Mouse (Mus musculus): Measurements from ENCODE around the gene Clec18a. TPM values are rescaled to one million over a fixed set of nuclear protein-coding genes. Genes with fewer than 3 reads are reported as not detected.
A peak's percentile ranks its signal among the peaks of the same experiment; 100 is the strongest.
"Not testable (repeated sequence)": the region's sequence is repeated elsewhere in the genome, so short reads cannot be mapped to it uniquely, and the experiment has no call there.

Gene Clec18a
- not detected in 2 replicates for polyA plus RNA-seq (2014; fragmentation: Nextera tagmentation; extraction: Ambion mirVana)

DNA sequence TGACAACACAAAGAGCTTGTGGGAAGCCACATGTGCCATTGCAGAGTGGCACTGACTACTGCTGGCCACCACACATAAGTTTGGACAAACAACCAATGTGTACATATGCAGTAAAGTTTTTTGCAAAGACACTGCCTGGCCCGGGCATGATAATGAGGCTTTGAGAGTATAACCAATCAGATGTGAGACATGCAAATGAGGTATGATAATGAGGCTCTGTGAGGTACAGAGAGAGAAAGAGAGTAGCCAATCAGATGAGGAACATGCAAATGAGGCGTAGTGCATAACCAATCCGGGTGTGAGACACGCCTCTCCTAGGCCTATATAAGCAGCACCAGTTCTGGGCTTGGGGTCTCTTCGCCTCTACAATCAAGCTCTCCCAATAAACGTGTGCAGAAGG lies at the start of gene Clec18a:
TSS of gene Clec18a (minus strand) at position 101 of the 400 bp plus-strand sequence.
- not testable (repeated sequence) for H3K27me3 ChIP-seq (ENCODE audit: control insufficient read depth, insufficient read depth, low read length); H3K4me1 ChIP-seq (ENCODE audit: control insufficient read depth, insufficient read depth, low read length); H3K4me2 ChIP-seq (replicated peaks; ENCODE audit: low read depth, low read length); H3K4me3 ChIP-seq (ENCODE audit: low read depth, low read length); H3K9me3 ChIP-seq (ENCODE audit: control insufficient read depth, low read depth, low read length); H3K9ac ChIP-seq (replicated peaks; ENCODE audit: low read depth, low read length); ATAC-seq (ENCODE audit: insufficient number of reproducible peaks, insufficient read depth, low FRiP score, low read depth); H3K27ac ChIP-seq (ENCODE audit: low read length); H3K36me3 ChIP-seq (ENCODE audit: control insufficient read depth, insufficient read depth, low read length)
- 88% methylated on average over 5 of the region's 6 CpGs for WGBS

DNA sequence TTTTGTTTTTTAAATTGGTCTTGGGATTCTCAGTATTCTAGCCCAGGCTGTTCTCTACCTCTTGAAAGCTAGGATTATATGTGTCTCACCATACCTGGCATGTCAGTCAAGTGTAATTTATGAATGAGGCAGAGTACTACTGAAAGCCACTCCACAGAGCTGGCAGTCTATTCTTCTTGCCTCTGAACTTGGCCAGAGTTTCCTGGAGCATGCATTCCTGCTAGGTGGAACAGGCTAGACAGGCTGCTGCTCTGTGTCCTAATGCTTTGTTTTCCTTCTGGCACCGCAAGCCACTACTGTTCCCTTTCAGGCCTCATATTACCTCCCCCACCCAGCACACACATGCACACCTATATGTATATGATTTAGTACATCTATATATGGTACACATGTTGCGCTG lies 38.5 kb upstream of the Clec18a start:
- Histone ChIP-seq H3K9me3 (ENCODE audit: control insufficient read depth, low read depth, low read length) (no peaks in the 10 kb centered on the region), H3K4me2 (replicated peaks; ENCODE audit: low read depth, low read length) (no peak overlapping the region), H3K27ac (ENCODE audit: low read length) (no peak overlapping the region), H3K4me1 (ENCODE audit: control insufficient read depth, insufficient read depth, low read length) (no peaks in the 10 kb centered on the region), H3K9ac (replicated peaks; ENCODE audit: low read depth, low read length) (no peak overlapping the region), H3K4me3 (ENCODE audit: low read depth, low read length) (no peak overlapping the region), H3K27me3 (ENCODE audit: control insufficient read depth, insufficient read depth, low read length) (no peaks in the 10 kb centered on the region), H3K36me3 (ENCODE audit: control insufficient read depth, insufficient read depth, low read length) (peaks cover 40% of the 10 kb centered on the region)
- ATAC-seq (ENCODE audit: insufficient number of reproducible peaks, insufficient read depth, low FRiP score, low read depth), result no peak
- 85% methylated on average over 2 of the region's 2 CpGs for WGBS

DNA sequence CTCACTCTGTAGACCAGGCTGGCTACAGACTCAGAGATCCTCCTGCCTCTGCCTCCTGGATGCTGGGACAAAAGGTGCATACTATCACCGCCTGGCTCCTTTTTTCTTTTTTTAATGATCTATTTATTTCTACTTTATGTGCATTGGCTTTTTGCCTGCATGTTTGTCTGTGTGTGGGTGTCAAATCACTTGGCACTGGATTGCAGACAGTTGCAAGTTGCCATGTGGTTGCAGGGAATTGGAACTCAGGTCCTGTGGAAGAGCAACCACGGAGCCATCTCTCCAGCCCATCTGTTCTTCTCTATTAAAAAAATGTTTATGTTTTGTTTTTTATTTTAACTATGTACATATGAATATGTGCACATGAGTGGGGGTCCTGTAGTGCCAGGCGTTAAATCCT lies 27.3 kb upstream of the Clec18a start:
- 91% methylated on average over 3 of the region's 3 CpGs for WGBS
- no peaks in the 10 kb centered on the region for H3K4me1 ChIP-seq (ENCODE audit: control insufficient read depth, insufficient read depth, low read length)
- no peak for ATAC-seq (ENCODE audit: insufficient number of reproducible peaks, insufficient read depth, low FRiP score, low read depth)
- no peak overlapping the region for H3K4me2 ChIP-seq (replicated peaks; ENCODE audit: low read depth, low read length)
- H3K36me3 ChIP-seq (ENCODE audit: control insufficient read depth, insufficient read depth, low read length), result peaks cover 21% of the 10 kb centered on the region
- H3K27ac ChIP-seq (ENCODE audit: low read length), result no peak overlapping the region
- no peak overlapping the region for H3K4me3 ChIP-seq (ENCODE audit: low read depth, low read length)
- no peaks in the 10 kb centered on the region for H3K27me3 ChIP-seq (ENCODE audit: control insufficient read depth, insufficient read depth, low read length)
- no peak overlapping the region for H3K9ac ChIP-seq (replicated peaks; ENCODE audit: low read depth, low read length)
- no peaks in the 10 kb centered on the region for H3K9me3 ChIP-seq (ENCODE audit: control insufficient read depth, low read depth, low read length)

DNA sequence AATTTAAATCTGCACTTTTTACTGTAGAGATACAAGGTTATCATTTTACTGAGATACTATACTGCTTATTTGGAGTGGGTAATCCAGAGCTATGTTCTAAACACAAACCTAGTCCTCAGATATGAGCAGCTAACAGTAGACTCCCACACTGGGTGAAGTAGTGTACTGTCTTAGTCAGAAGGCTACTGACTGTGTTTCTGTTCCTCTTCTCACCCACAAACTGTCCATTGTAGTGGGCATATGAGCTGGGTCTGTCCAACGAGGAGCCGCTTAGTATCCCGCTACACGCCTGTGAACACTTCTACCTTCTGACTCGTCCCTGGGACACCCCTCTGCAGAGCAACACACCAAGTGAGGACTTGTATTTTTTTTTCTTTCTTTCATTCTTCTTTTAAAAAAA lies 22.7 kb upstream of the Clec18a start:
- H3K27me3 ChIP-seq (ENCODE audit: control insufficient read depth, insufficient read depth, low read length), result no peaks in the 10 kb centered on the region
- no peak overlapping the region for H3K4me2 ChIP-seq (replicated peaks; ENCODE audit: low read depth, low read length)
- 91% methylated on average over 5 of the region's 5 CpGs for WGBS
- peaks cover 24% of the 10 kb centered on the region for H3K36me3 ChIP-seq (ENCODE audit: control insufficient read depth, insufficient read depth, low read length)
- no peak overlapping the region for H3K27ac ChIP-seq (ENCODE audit: low read length)
- H3K9me3 ChIP-seq (ENCODE audit: control insufficient read depth, low read depth, low read length), result no peaks in the 10 kb centered on the region
- no peak overlapping the region for H3K4me3 ChIP-seq (ENCODE audit: low read depth, low read length)
- H3K9ac ChIP-seq (replicated peaks; ENCODE audit: low read depth, low read length), result no peak overlapping the region
- H3K4me1 ChIP-seq (ENCODE audit: control insufficient read depth, insufficient read depth, low read length), result no peaks in the 10 kb centered on the region
- no peak for ATAC-seq (ENCODE audit: insufficient number of reproducible peaks, insufficient read depth, low FRiP score, low read depth)

DNA sequence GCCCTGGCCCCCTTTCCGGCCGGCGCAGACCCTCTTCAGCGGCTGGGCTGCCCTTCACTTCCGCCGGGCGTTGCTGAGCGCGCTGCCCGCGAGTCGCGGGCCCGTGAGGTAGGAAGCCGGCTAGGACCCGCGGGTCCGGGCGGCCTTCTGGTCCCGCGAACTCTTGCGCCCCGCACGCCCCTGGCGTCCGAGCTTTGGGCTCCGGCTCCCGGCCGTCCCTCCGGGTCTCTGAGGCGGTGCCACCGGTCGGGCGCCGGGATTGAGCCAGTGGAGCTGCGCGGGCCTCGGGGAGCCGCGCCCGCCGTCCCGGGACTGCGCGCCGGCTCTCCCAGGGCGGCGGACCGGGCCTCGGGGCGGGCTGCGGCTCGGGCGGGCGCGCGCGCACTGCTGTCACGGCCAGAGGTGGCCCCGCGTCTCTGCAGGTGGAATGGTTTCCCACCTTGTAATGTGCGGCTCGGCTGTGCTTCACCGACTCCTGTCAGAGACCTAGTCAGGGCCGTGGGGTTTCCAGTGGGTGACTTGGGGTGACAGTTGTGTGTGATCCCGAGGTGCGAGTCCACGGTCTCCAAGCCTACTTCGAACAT lies 2.6 kb upstream of the Clec18a start:
- not testable (repeated sequence) for H3K27me3 ChIP-seq (ENCODE audit: control insufficient read depth, insufficient read depth, low read length); H3K27ac ChIP-seq (ENCODE audit: low read length); H3K9me3 ChIP-seq (ENCODE audit: control insufficient read depth, low read depth, low read length); H3K36me3 ChIP-seq (ENCODE audit: control insufficient read depth, insufficient read depth, low read length); H3K4me1 ChIP-seq (ENCODE audit: control insufficient read depth, insufficient read depth, low read length)
- H3K4me2 ChIP-seq (replicated peaks; ENCODE audit: low read depth, low read length), result peak overlapping the region; percentile 63
- peak overlapping the region; percentile 58; the same call in 1 of the 2 replicates for H3K9ac ChIP-seq (replicated peaks; ENCODE audit: low read depth, low read length)
- H3K4me3 ChIP-seq (ENCODE audit: low read depth, low read length), result peak overlapping the region; percentile 57
- ATAC-seq (ENCODE audit: insufficient number of reproducible peaks, insufficient read depth, low FRiP score, low read depth), result peak; percentile 59; the same call in 1 of the 2 replicates
- under 1% methylated on average over 56 of the region's 69 CpGs for WGBS

GRCm38 (mm10) chr8:111093865-111094718 lies 1.9 kb upstream of the Clec18a start, which contains the start of gene Pdpr:
Gene Pdpr, plus strand, starts transcription at chr8:111094630.
- Histone ChIP-seq H3K4me1 (ENCODE audit: control insufficient read depth, insufficient read depth, low read length) (0 out of 2 replicates have a peak, but pooled peaks cover 5% of the 10 kb centered on the region), H3K27me3 (ENCODE audit: control insufficient read depth, insufficient read depth, low read length) (no peaks in the 10 kb centered on the region), H3K9me3 (ENCODE audit: control insufficient read depth, low read depth, low read length) (no peaks in the 10 kb centered on the region), H3K9ac (replicated peaks; ENCODE audit: low read depth, low read length) (peak within 1 kb of the TSS; percentile 58), H3K27ac (ENCODE audit: low read length) (no peak within 1 kb of the TSS), H3K4me3 (ENCODE audit: low read depth, low read length) (peak within 1 kb of the TSS; percentile 57), H3K36me3 (ENCODE audit: control insufficient read depth, insufficient read depth, low read length) (no peaks in the 10 kb centered on the region), H3K4me2 (replicated peaks; ENCODE audit: low read depth, low read length) (peak within 1 kb of the TSS; percentile 63)
- 8% methylated on average over 36 of the region's 72 CpGs for WGBS
- peak; percentile 93 for ATAC-seq (ENCODE audit: insufficient number of reproducible peaks, insufficient read depth, low FRiP score, low read depth)

DNA sequence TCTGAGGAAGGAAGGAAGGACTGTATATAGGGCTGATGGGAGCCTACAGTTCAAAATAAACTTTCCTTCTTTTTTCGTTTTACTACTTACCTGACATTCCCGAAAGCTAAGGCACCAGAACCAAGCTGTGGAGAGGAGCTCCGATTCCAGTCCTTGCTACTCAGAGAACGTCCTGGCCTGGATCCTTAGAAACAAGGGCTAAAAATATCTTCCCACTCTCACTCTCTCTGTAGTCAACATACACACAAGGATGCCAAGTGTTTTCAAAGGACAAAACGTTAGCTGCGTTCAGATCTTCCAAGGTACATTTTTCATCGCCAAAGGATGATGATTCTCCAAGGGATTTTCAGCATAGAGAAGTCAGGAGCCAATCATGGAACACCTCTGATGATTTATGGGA lies 520 bp downstream of the Clec18a start:
- Histone ChIP-seq H3K9ac (replicated peaks; ENCODE audit: low read depth, low read length) (no peak overlapping the region), H3K36me3 (ENCODE audit: control insufficient read depth, insufficient read depth, low read length) (no peaks in the 10 kb centered on the region), H3K4me1 (ENCODE audit: control insufficient read depth, insufficient read depth, low read length) (0 out of 2 replicates have a peak, but pooled peaks cover 5% of the 10 kb centered on the region), H3K4me3 (ENCODE audit: low read depth, low read length) (no peak overlapping the region), H3K27ac (ENCODE audit: low read length) (no peak overlapping the region), H3K27me3 (ENCODE audit: control insufficient read depth, insufficient read depth, low read length) (no peaks in the 10 kb centered on the region), H3K9me3 (ENCODE audit: control insufficient read depth, low read depth, low read length) (no peaks in the 10 kb centered on the region), H3K4me2 (replicated peaks; ENCODE audit: low read depth, low read length) (no peak overlapping the region)
- WGBS, result 81% methylated on average over 7 of the region's 7 CpGs
- no peak for ATAC-seq (ENCODE audit: insufficient number of reproducible peaks, insufficient read depth, low FRiP score, low read depth)

GRCm38 (mm10) chr8:111090126-111090525 lies 2.1 kb downstream of the Clec18a start:
- WGBS, result 0% methylated on average over 2 of the region's 2 CpGs
- Histone ChIP-seq H3K9ac (replicated peaks; ENCODE audit: low read depth, low read length) (no peak overlapping the region), H3K4me1 (ENCODE audit: control insufficient read depth, insufficient read depth, low read length) (no peaks in the 10 kb centered on the region), H3K4me3 (ENCODE audit: low read depth, low read length) (no peak overlapping the region), H3K9me3 (ENCODE audit: control insufficient read depth, low read depth, low read length) (no peaks in the 10 kb centered on the region), H3K27ac (ENCODE audit: low read length) (no peak overlapping the region), H3K36me3 (ENCODE audit: control insufficient read depth, insufficient read depth, low read length) (no peaks in the 10 kb centered on the region), H3K27me3 (ENCODE audit: control insufficient read depth, insufficient read depth, low read length) (no peaks in the 10 kb centered on the region), H3K4me2 (replicated peaks; ENCODE audit: low read depth, low read length) (no peak overlapping the region)
- ATAC-seq (ENCODE audit: insufficient number of reproducible peaks, insufficient read depth, low FRiP score, low read depth), result no peak
